9 mouse cellular contexts compared by ENCODE assay signal in the genomic region with DNA sequence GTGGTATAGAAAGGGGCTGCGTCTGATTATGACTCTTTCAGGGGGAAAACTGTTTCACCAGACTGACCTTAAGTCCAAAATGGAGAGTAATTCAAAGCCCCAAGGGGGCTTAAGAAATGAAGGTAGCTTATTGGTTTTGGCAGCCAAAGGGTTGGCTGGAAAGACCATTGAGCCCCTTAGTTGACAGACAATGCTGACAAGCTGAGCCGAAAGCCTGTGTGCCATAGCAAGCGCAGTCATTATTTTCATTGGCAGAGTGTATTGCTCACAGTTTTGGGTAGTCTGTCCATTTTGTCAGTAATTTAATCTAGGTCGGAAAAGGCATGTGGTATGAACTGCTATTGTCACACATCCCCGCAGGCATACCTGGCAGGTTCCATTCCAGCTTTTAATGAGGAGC.
"Had no signal": no experiment of that assay in that cellular context is flagged by ENCODE, and none has a peak within 500 bp of the region (broad histone marks: within the 10 kb centered on the region; RNA-seq: fewer than 3 reads in every experiment).

No protein-coding gene starts in this region.

- H3K4me3 ChIP-seq: layer of hippocampus, adult 2 months; neural tube, embryonic 12.5 days had no signal

- DNase-seq: kidney, adult 18-20 months; kidney, postnatal 10 days; kidney, postnatal 4 days; lung, adult 18-20 months; thymus, adult 18-20 months; thymus, postnatal 14 days had no signal

- H3K4me2 ChIP-seq: neural tube, embryonic 12.5 days had no signal

- H3K27me3 ChIP-seq: neural tube, embryonic 12.5 days had no signal

- H3K9me3 ChIP-seq: neural tube, embryonic 12.5 days had no signal

- H3K36me3 ChIP-seq: neural tube, embryonic 12.5 days had no signal

- H3K27ac ChIP-seq: layer of hippocampus, adult 2 months; liver, embryonic 14.5 days; neural tube, embryonic 12.5 days had no signal

- H3K9ac ChIP-seq: liver, embryonic 14.5 days; neural tube, embryonic 12.5 days had no signal
